Mouse (Mus musculus) skeletal muscle tissue, adult 2 months (tissue): ENCODE data around the gene CN725425.
A peak's percentile ranks its signal among the peaks of the same experiment; 100 is the strongest.

Experiments
- DNase-seq: peaks from one replicate; pipeline ENCODE4 v3.0.0-alpha.2; 2012; ENCODE audit warnings: low read depth, low spot score

The CN725425 gene

DNA sequence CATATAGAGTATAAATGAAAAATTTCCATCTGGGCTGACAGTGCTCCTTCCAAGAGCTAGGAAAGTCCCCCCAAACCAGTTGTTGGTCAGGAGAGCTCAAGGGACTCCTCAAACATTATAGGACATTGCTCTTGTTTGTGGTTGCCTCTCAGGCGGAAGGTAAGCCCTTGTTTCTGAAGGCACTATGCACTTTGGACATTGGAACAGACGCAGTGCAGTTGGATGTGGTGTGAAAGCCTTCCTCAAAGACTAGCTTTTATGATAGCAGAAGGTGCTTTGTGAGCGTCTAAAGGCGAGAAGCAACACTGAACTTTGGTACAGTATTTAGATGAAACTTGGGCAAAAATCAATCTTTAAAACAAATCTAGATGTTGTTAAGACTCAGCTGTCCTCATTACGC is 7.2 kb downstream of the CN725425 start:
- DNase-seq, result no peak

- DNase-seq, result no peak
Measured at GRCm38 (mm10) chr15:91237294-91237693, 38.0 kb downstream of the CN725425 start.

- no peak for DNase-seq
Measured at GRCm38 (mm10) chr15:91240683-91241335, 41.5 kb downstream of the CN725425 start.

- DNase-seq, result no peak
Measured at GRCm38 (mm10) chr15:91250815-91251214, 51.5 kb downstream of the CN725425 start.

- DNase-seq, result no peak
Measured at GRCm38 (mm10) chr15:91251544-91252408, 52.5 kb downstream of the CN725425 start.

GRCm38 (mm10) chr15:91252956-91253355 is 53.7 kb downstream of the CN725425 start:
- DNase-seq, result no peak

DNA sequence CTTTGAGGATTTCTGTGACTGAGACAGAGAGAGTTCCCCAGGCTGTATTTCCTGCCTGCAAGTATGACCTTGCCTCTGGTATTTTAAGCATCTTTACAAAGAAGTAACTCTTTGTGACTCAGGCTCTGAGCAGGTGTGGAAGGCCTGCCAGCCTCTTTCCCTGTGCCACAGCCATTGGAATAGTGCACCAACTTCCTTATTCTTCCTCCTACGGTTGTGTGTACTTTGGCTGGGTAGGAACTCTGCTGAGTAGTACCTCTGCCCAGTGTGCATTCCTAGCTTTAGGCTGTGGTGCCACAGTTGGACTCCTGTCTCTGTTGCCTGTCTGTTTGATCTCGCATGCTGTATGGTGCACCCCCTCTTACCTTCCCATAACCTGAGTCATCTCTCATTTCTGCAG is 56.0 kb downstream of the CN725425 start:
- DNase-seq, result no peak

DNA sequence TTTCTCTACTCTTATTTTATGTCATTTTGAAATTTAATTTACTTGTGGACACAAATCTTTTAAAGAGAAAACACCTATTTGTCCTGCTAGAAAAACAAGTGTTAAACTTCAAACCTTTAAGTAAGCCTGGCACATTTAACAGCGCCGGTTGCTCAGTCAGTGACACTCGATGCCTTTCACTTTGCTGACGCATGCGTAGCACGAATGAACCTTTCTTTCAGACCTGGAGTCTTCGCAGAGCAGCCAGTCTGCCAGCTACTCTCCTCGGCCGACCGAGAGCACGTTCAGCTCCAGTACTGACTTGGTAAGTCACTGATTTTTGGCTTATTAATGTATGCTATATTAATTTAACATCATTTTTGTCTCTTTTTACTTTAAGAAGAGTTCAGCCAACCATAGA is 57.8 kb downstream of the CN725425 start:
- peak; percentile 79 for DNase-seq

GRCm38 (mm10) chr15:91260578-91260977 is 61.3 kb downstream of the CN725425 start:
- no peak for DNase-seq

- DNase-seq, result no peak
Measured at GRCm38 (mm10) chr15:91263926-91264325, 64.6 kb downstream of the CN725425 start.

- DNase-seq, result no peak
Measured at GRCm38 (mm10) chr15:91268532-91268931, 69.2 kb downstream of the CN725425 start.

DNA sequence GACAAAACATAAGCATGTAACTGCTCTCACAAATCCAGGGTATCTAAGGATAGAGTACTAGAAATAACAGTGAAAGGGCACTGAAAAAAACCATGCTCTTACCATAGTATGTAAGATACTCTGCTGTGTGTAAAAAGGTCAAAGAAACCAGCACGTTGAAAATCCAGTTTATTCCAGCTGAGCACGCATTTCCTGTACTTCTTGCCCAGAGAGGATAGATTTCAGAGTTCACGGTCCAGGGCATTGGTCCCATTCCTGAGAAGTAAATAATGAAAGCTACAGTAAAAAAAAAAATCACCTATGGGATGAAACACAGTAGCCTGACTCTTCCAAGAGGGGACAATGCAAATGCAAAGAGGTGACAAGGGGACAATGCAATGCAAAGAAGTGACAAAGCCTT is 76.7 kb downstream of the CN725425 start:
- DNase-seq, result no peak

- DNase-seq, result no peak
Measured at GRCm38 (mm10) chr15:91279571-91279970, 80.3 kb downstream of the CN725425 start.

DNA sequence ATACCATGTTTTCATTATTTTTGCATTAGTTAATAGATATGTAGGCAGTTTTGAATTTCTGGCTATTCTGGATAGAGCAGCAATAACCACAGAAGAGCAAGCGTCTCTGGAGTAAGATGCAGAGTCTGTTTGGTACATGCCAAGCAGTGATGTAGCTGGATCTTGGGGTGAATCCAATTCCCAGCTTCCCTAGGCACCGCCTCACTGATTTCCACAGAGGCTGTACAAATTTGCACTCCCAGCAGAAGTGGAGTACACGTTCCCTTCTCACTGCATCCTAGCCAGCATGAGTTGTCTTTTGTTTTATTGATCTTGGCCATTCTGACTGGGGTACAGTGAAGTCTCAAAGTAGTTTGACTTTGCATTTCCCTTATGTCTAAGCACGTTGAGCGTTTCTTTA is 82.2 kb downstream of the CN725425 start:
- peak; percentile 42 for DNase-seq

- peak; percentile 90 for DNase-seq
Measured at GRCm38 (mm10) chr15:91282822-91283221, 83.5 kb downstream of the CN725425 start.

DNA sequence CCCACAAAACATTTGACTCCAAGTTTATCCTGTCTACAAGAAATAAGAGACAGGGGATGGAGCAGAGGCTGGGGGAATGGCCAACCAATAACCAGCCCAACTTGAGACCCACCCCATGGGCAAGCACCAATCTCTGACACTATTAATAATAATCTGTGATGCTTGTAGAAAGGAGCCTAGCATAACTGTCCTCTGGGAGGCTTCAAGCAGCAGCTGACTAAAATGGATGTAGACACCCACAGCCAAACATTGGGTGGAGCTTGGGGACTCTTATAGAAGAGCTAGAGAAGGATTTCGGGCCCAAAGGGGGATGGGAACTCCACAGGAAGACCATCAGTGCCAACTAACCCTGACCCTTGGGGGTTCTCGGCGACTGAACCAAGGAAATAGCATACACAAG is 84.1 kb downstream of the CN725425 start:
- DNase-seq, result no peak

DNA sequence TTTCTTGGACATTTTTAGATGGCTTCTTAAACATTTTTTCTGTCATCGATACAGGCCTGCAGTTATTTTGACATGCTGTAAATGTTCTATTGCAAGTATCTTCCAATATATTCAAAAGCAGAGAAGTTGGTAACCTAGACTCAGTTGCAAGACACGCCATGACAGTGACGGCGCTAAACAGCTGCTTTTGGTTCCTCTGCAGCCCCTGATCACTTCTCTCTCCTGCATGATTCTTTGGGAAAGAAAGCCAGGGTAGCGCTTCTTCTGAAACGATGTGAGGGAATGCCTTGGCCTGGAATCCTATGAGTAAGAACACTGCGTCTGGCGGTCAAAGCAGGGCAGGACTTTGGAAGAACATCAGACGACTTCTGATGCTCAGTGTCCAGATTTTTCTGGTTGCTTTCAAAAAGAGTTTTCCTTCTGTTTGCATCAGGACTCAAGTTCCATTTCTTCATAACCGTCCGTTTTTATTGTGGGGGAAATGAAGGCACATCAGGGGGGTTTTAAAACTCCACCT is 100.1 kb downstream of the CN725425 start:
- peak; percentile 74 for DNase-seq

- peak; percentile 77 for DNase-seq
Measured at GRCm38 (mm10) chr15:91301366-91301765, 102.1 kb downstream of the CN725425 start.

DNA sequence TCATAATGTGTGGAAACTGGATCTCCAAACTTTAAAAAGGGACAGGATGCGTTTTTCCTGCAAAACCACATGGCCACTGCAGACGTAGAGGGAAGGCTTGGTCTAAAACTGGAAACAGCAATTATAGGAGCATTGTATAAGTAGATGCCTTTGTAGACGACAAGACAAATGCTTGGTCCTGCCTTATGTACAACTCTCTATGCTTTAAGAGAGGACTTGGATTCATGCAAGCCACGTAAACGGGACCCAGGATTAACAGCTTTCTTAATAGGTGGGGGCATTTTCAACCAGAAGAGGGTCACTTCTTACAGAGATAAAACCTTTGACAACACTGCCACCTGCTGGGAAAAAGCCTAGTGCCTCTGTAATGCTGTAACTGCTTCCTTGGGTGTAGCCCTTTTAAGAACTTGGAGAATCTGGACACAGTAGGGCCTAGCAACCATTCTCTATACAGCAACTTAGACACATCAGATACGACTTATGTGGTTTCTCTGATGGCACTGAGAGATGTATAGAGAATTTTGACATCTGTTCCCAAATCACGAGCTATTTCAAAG is 105.1 kb downstream of the CN725425 start:
- peak; percentile 37 for DNase-seq
